Mouse (Mus musculus): ENCODE data around the gene Avil.
A peak's percentile ranks its signal among the peaks of the same experiment; 100 is the strongest.
"Not testable (repeated sequence)": the region's sequence is repeated elsewhere in the genome, so short reads cannot be mapped to it uniquely, and the experiment has no call there.

Gene Avil

DNA sequence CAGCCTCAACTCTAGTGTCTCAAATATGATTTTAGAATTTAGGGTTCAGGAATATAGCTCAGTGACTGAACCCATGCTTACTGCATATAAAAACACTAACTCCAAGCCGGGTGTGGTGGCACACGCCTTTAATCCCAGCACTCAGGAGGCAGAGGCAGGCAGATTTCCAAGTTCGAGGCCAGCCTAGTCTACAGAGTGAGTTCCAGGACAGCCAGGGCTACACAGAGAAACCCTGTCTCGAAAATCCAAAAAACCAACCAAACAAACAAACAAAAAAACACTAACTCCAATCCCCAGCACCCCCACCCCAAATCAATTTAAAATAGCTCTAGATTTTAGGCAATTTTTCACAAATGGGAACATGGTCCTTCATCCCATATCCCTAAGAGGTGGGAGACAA is 61.6 kb downstream of the Avil start:
- not testable (repeated sequence) for DNase-seq

DNA sequence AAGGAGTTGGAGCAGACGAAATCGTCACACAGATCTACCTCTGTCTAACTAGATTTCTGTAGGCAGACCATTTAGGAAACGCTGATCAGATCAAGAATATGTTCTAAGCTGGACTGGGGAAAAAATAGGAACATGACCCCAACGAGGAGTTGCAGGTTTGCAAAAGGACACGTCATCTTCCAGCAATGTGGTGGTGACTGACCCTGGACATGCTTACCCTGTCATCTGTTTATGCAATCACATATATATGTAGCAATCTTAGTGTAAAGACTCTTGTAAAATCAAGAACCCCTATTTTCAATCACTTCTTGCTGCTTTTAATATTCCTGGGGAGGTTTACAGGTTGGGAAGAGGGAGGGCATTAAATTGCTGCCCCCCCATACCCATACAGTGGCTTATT is 62.0 kb downstream of the Avil start:
- DNase-seq: no peak

DNA sequence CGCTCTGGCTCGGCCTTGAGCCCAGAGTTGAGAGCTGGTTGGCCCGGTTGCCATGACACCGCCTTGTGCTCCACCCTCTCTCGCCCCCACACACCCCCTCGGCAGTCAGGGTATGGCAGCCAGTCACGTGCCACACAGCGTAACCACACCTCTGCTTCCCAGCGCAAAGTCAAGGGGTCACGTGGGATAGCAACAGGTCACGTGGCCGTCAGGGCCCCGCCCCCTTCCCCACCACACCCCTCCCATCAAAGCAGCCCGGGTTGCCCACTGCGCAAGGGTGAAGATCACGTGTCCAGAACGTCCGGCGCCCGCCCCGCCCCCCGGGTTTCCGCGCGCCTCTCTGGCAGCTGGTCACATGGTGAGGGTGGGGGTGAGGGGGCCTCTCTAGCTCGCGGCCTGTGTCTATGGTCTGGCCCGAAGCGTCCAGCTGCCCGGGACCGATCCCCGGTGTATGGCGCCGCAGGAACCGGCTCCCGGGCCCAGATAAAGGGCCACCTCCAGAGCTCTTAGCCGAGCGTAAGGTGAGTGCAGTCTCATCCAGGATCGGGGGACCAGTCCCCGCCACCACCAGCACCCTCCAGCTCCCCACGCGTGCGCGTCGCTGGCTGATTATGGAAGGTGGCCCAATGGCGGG is 62.8 kb downstream of the Avil start, which contains the start of gene Cdk4:
Cdk4 (plus strand) TSS at position 296 of the 634 bp plus-strand sequence.
- peak; percentile 99 for DNase-seq

DNA sequence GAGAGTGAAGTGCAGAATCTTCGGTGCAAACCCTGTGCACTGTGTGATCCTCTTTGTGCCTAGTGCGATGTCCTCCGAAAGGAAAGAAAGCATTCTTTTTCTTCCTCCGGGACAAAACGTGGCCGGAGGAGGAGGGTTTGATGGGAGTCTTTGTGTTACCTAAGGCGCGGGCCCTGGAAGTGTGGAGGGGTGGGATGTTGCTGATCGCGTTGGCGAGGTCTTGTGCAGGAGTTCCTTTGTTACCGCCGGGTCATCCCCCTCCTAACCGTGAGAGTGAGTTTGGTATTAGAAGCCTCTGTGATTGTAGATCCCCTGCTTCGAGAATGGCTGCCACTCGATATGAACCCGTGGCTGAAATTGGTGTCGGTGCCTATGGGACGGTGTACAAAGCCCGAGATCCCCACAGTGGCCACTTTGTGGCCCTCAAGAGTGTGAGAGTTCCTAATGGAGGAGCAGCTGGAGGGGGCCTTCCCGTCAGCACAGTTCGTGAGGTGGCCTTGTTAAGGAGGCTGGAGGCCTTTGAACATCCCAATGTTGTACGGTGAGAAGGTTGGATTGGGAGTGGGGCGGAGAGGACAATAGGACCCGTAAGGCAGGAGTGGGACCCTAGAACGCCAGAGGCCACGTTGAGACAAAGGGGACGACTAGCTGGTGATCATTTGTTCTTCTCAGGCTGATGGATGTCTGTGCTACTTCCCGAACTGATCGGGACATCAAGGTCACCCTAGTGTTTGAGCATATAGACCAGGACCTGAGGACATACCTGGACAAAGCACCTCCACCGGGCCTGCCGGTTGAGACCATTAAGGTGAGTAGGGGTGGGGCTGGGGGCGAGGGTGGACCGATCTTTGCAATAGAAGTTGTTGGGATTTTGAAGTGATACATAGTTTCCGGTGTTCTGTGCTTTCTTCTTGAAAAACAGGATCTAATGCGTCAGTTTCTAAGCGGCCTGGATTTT is 63.7 kb downstream of the Avil start:
- DNase-seq: no peak

DNA sequence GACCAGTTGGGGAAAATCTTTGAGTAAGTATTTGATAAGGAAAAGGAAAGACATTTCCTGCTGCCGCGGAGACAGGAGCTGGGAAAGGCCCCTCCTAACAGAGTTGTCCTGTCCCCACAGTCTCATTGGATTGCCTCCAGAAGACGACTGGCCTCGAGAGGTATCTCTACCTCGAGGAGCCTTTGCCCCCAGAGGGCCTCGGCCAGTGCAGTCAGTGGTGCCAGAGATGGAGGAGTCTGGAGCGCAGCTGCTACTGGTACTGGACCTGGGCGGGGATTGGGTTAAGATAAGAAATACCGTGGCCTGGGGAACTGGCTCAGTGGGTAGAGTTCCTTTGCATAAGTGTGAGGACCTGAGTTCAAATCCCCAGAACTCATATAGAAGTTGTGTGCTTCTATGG is 65.5 kb downstream of the Avil start:
- no peak for DNase-seq

DNA sequence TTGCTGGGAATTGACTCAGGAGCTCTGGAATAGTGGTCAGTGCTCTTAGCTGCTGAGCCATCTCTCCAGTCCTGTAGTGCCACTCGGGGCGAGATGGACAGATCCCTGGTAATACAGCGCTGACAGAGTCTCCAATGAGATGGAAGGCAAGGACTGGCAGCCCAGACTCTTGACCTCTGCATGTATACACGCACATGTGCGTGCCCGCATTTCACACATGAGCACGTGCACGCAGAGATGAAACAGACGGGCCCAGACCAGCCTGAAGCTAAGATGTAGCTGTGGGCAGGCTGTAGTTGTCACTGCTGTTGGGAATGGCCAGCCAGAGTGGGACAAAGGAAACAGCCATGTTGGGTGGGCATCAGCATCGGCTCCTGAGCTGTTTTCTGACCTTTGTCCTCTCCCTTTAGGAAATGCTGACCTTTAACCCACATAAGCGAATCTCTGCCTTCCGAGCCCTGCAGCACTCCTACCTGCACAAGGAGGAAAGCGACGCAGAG is 66.1 kb downstream of the Avil start:
- no peak for DNase-seq

DNA sequence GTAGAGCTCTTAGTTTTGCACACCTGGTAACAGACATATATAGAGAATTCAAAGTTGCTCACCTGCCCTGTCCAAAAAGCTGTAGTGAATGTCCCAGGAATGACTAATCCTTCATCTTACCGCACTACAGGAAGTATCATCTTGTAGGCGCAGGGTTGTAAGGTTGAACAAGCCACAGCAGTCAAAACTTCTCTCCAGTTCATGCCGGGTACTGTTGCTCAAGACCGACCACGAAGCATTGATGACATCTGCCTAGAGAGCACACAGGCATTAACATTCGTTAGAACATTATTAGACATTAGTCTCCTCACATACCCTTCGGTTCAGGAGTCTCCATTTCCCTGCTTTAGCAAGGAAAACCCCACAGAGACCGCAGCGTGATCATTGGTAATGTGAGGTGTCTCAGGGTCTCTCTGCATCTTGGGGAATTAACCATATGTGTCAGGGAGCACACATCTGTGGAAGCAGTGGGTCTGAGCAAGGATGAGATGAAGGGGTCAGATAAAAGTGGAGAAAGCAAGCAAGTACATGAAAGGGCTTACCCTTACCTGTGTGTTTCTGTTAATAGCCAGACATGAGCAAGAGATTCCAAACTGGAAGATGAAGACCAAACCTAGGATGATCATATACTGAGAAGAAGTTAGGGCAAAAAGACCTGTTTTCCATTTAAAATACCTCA is 68.0 kb downstream of the Avil start:
- no peak for DNase-seq

DNA sequence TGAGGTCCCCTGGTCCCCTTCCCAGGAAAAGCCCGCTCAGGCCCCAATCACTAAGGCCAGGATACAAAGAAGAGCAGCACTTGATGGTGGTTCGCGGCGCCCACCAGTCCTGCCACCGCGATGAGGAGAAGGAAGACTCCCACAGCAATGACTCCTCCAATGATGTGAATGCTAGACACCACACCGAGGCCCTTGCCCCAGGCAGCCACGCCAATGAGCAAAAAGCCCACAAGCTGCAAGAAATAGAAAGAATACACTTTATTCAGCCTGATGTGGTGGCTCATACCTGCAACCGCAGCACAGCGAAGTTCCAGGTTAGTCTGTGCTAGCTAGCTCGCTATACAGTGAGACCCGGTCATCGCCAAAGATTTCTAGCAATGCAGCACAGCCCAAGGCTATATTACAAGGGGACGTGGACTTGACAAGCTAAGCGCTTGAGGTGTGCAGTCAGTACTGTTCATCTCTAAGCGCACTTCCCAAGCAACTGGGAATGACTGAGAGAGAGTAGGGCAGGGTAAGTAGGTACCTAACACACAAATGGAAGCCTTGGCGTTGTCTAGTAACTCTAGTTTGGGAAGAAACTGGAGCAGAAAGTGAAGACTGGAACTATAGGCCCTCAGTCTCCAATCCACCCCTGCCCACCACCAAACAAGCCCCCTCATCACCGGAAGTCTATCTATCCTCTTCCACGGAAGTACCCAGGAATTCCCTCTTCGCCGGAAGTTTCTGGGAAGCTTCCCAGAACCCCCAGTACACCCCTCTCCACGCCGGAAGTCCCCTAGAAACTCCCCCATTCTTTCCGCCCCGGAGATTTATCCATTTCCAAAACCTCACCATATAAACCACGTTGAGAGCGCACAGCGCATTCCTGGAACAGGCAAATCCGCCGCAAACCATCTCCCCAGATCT is 69.0 kb downstream of the Avil start:
- no peak for DNase-seq
